Mouse (Mus musculus): ENCODE results near the gene BB287469.
"Not testable (repeated sequence)": the region's sequence is repeated elsewhere in the genome, so short reads cannot be mapped to it uniquely, and the experiment has no call there.

BB287469 gene

GRCm38 (mm10) chr12:87816277-87816676 lies at the start of gene BB287469:
Gene BB287469, plus strand, starts transcription at chr12:87816577.
- in situ Hi-C loops (cut with MboI; ENCODE audit: unreplicated experiment in 2 of 2): not testable (repeated sequence)

- in situ Hi-C loops (cut with MboI; ENCODE audit: unreplicated experiment in 2 of 2): not testable (repeated sequence)
Measured at GRCm38 (mm10) chr12:87775655-87776054, 40.7 kb upstream of the BB287469 start, which contains the start of gene Gm21319. Gene Gm21319, minus strand, starts transcription at chr12:87775755.

GRCm38 (mm10) chr12:87795212-87795611 lies 21.2 kb upstream of the BB287469 start, which contains the start of gene Gm21936:
Gene Gm21936, plus strand, starts transcription at chr12:87795512.
- in situ Hi-C loops (cut with MboI; ENCODE audit: unreplicated experiment in 2 of 2): not testable (repeated sequence)

GRCm38 (mm10) chr12:87797971-87798370 lies 18.4 kb upstream of the BB287469 start:
- in situ Hi-C loops (cut with MboI; ENCODE audit: unreplicated experiment in 2 of 2): not testable (repeated sequence)

- in situ Hi-C loops (cut with MboI; ENCODE audit: unreplicated experiment in 2 of 2): not testable (repeated sequence)
Measured at GRCm38 (mm10) chr12:87842239-87842638, 25.9 kb downstream of the BB287469 start, which contains the start of gene Gm2001. Gene Gm2001, minus strand, starts transcription at chr12:87842339.

- in situ Hi-C loops (cut with MboI; ENCODE audit: unreplicated experiment in 2 of 2): not testable (repeated sequence)
Measured at GRCm38 (mm10) chr12:87850657-87851056, 34.3 kb downstream of the BB287469 start.

- in situ Hi-C loops (cut with MboI; ENCODE audit: unreplicated experiment in 2 of 2): not testable (repeated sequence)
Measured at GRCm38 (mm10) chr12:87856067-87856466, 39.7 kb downstream of the BB287469 start.

GRCm38 (mm10) chr12:87861740-87862692 lies 45.6 kb downstream of the BB287469 start:
- in situ Hi-C loops (cut with MboI; ENCODE audit: unreplicated experiment in 2 of 2): not testable (repeated sequence)

GRCm38 (mm10) chr12:87863638-87864037 lies 47.3 kb downstream of the BB287469 start:
- in situ Hi-C loops (cut with MboI; ENCODE audit: unreplicated experiment in 2 of 2): not testable (repeated sequence)

- in situ Hi-C loops (cut with MboI; ENCODE audit: unreplicated experiment in 2 of 2): not testable (repeated sequence)
Measured at GRCm38 (mm10) chr12:87864048-87864447, 47.7 kb downstream of the BB287469 start.

Data from v-Abl transformed pro-B cells (cell line).